ENCODE assay signal across 18 mouse cellular contexts in genomic region chr4:83520308-83520707, GRCm38 (mm10). TPM values are rescaled to one million over a fixed set of nuclear protein-coding genes. Genes with fewer than 3 reads are reported as not detected.
A peak's percentile ranks its signal among the peaks of the same experiment; 100 is the strongest.
DNase-seq lines count a peak whose midpoint lies in the region.
"Had no signal": no experiment of that assay in that cellular context is flagged by ENCODE, and none has a peak within 500 bp of the region (broad histone marks: within the 10 kb centered on the region; RNA-seq: fewer than 3 reads in every experiment).

No protein-coding gene starts in this region.

- H3K4me3 ChIP-seq in heart, embryonic 10.5 days, result no peak overlapping the region
- H3K4me3 ChIP-seq: embryonic facial prominence, embryonic 12.5 days; heart, embryonic 12.5 days; limb, embryonic 10.5 days; lung, embryonic 15.5 days; midbrain, embryonic 10.5 days had no signal

- H3K27ac ChIP-seq in heart, embryonic 10.5 days, result no peak overlapping the region
- H3K27ac ChIP-seq: embryonic facial prominence, embryonic 12.5 days; hindbrain, embryonic 14.5 days; limb, embryonic 10.5 days; lung, embryonic 15.5 days; midbrain, embryonic 10.5 days had no signal

- peaks cover 5% of the 10 kb centered on the region; the same call in 1 of the 2 replicates for H3K4me1 ChIP-seq in heart, embryonic 10.5 days
- H3K4me1 ChIP-seq: embryonic facial prominence, embryonic 12.5 days had no signal

- WGBS in heart, embryonic 10.5 days, result 76% methylated on average over 4 of the region's 4 CpGs

- no peaks in the 10 kb centered on the region for H3K36me3 ChIP-seq in heart, embryonic 10.5 days
- H3K36me3 ChIP-seq: embryonic facial prominence, embryonic 12.5 days; heart, embryonic 12.5 days; limb, embryonic 10.5 days; lung, embryonic 15.5 days; midbrain, embryonic 10.5 days had no signal

- DNase-seq in heart, embryonic 10.5 days (ENCODE audit: low spot score), result peak; percentile 69
- DNase-seq in heart, postnatal 4 days, result no peak
- peak; percentile 34 for DNase-seq in thymus, postnatal 4 days
- DNase-seq in thymus, postnatal 10 days (ENCODE audit: low spot score in 2 of 2), result no peak
- DNase-seq in c-Kit-positive CD71-positive TER-119-positive erythroid progenitor cells, embryonic 14.5 days (ENCODE audit: low spot score), result peak; percentile 29
- DNase-seq in gastrocnemius, postnatal 10 days, result no peak
- no peak for DNase-seq in cerebellum, postnatal 14 days
- no peak for DNase-seq in neural tube, embryonic 10.5 days (ENCODE audit: extremely low spot score, low spot score)
- DNase-seq: adrenal gland, adult 8-10 months; cerebellum, postnatal 36 days; kidney, adult 8-10 months; layer of hippocampus, adult 9-11 months had no signal

- H3K9me3 ChIP-seq in heart, embryonic 10.5 days, result no peaks in the 10 kb centered on the region
- H3K9me3 ChIP-seq: embryonic facial prominence, embryonic 12.5 days; heart, embryonic 12.5 days; limb, embryonic 10.5 days; lung, embryonic 15.5 days; midbrain, embryonic 10.5 days had no signal

- H3K27me3 ChIP-seq in heart, embryonic 10.5 days (ENCODE audit: insufficient read depth, poor library complexity, severe bottlenecking), result no peaks in the 10 kb centered on the region
- H3K27me3 ChIP-seq: embryonic facial prominence, embryonic 12.5 days; heart, embryonic 12.5 days; lung, embryonic 15.5 days had no signal

RNA-seq across cellular contexts. Expression of gene Ccdc171, which starts 5.0 kb away (rescaled TPM):
- polyA plus RNA-seq in heart, embryonic 10.5 days (2016; fragmentation: Nextera tagmentation; extraction: Ambion mirVana), result 3.3 and 4.0 TPM in 2 replicates
- total RNA-seq in heart, postnatal 4 days (2021), result 1 to 10 TPM; 1.4 to 1.5 TPM
- 1 to 10 TPM; 1.0 to 1.2 TPM for total RNA-seq in gastrocnemius, postnatal 10 days (2021)

RNA-seq across cellular contexts. Expression of gene Psip1, which starts 34.0 kb away (rescaled TPM):
- 96.6 and 148 TPM in 2 replicates for polyA plus RNA-seq in heart, embryonic 10.5 days (2016; fragmentation: Nextera tagmentation; extraction: Ambion mirVana)
- 10 to 100 TPM; 64.5 to 68.7 TPM for total RNA-seq in heart, postnatal 4 days (2021)
- total RNA-seq in gastrocnemius, postnatal 10 days (2021), result 10 to 100 TPM; 31.8 to 37.5 TPM

Comparison
In these comparisons a context has a peak if more than half of its experiments do, and no peak if none do; other contexts are left out.
1. DNase-seq: peak in heart, embryonic 10.5 days (single experiment), thymus, postnatal 4 days (single experiment) and c-Kit-positive CD71-positive TER-119-positive erythroid progenitor cells, embryonic 14.5 days (single experiment); none in heart, postnatal 4 days (single experiment), thymus, postnatal 10 days (0 of 2), gastrocnemius, postnatal 10 days (single experiment), cerebellum, postnatal 14 days (0 of 2) and neural tube, embryonic 10.5 days (single experiment).